Mouse (Mus musculus): ENCODE results near the gene Col5a1. TPM values are rescaled to one million over a fixed set of nuclear protein-coding genes. Genes with fewer than 3 reads are reported as not detected.

The Col5a1 gene
- polyA plus RNA-seq, 1 experiment from 2014 or later, result 0.03 TPM

- WGBS (ENCODE audit: missing documents), result 9% methylated on average over 8 of the region's 8 CpGs
- no peak overlapping the region for H3K4me3 ChIP-seq (ENCODE audit: inconsistent target)
- no peaks in the 10 kb centered on the region for H3K36me3 ChIP-seq (ENCODE audit: inconsistent target)
- no peaks in the 10 kb centered on the region for H3K79me2 ChIP-seq (ENCODE audit: inconsistent target)
- no peak overlapping the region for H3K27ac ChIP-seq
Observed at GRCm38 (mm10) chr2:27922053-27922452, 35.8 kb downstream of the Col5a1 start.

- Histone ChIP-seq H3K79me2 (ENCODE audit: inconsistent target) (no peaks in the 10 kb centered on the region), H3K27ac (no peak overlapping the region), H3K36me3 (ENCODE audit: inconsistent target) (no peaks in the 10 kb centered on the region), H3K4me3 (ENCODE audit: inconsistent target) (no peak overlapping the region)
- WGBS (ENCODE audit: missing documents), result 88% methylated on average over 4 of the region's 6 CpGs
Observed at GRCm38 (mm10) chr2:27923718-27924117, 37.5 kb downstream of the Col5a1 start.

- no peaks in the 10 kb centered on the region for H3K79me2 ChIP-seq (ENCODE audit: inconsistent target)
- no peak overlapping the region for H3K4me3 ChIP-seq (ENCODE audit: inconsistent target)
- WGBS (ENCODE audit: missing documents), result 82% methylated on average over 3 of the region's 3 CpGs
- H3K27ac ChIP-seq, result no peak overlapping the region
- H3K36me3 ChIP-seq (ENCODE audit: inconsistent target), result no peaks in the 10 kb centered on the region
Observed at GRCm38 (mm10) chr2:27924463-27924862, 38.2 kb downstream of the Col5a1 start.

- Histone ChIP-seq H3K4me3 (ENCODE audit: inconsistent target) (no peak overlapping the region), H3K79me2 (ENCODE audit: inconsistent target) (no peaks in the 10 kb centered on the region), H3K27ac (no peak overlapping the region), H3K36me3 (ENCODE audit: inconsistent target) (no peaks in the 10 kb centered on the region)
- WGBS (ENCODE audit: missing documents), result 41% methylated on average over 7 of the region's 7 CpGs
Observed at GRCm38 (mm10) chr2:27926478-27927165, 40.4 kb downstream of the Col5a1 start.

GRCm38 (mm10) chr2:27930471-27931015 is 44.3 kb downstream of the Col5a1 start:
- 88% methylated on average over 5 of the region's 5 CpGs for WGBS (ENCODE audit: missing documents)
- Histone ChIP-seq H3K36me3 (ENCODE audit: inconsistent target) (no peaks in the 10 kb centered on the region), H3K27ac (no peak overlapping the region), H3K79me2 (ENCODE audit: inconsistent target) (no peaks in the 10 kb centered on the region), H3K4me3 (ENCODE audit: inconsistent target) (no peak overlapping the region)

- WGBS (ENCODE audit: missing documents), result 94% methylated on average over 6 of the region's 6 CpGs
Observed at GRCm38 (mm10) chr2:27931130-27931529, 44.9 kb downstream of the Col5a1 start.

GRCm38 (mm10) chr2:27931971-27932370 is 45.7 kb downstream of the Col5a1 start:
- WGBS (ENCODE audit: missing documents), result 72% methylated on average over 3 of the region's 3 CpGs
- Histone ChIP-seq H3K4me3 (ENCODE audit: inconsistent target) (no peak overlapping the region), H3K27ac (no peak overlapping the region), H3K79me2 (ENCODE audit: inconsistent target) (no peaks in the 10 kb centered on the region), H3K36me3 (ENCODE audit: inconsistent target) (no peaks in the 10 kb centered on the region)

More at GRCm38 (mm10) chr2:27931130-27931529, 44.9 kb downstream of the Col5a1 start:
- Histone ChIP-seq H3K27ac (no peak overlapping the region), H3K79me2 (ENCODE audit: inconsistent target) (no peaks in the 10 kb centered on the region), H3K4me3 (ENCODE audit: inconsistent target) (no peak overlapping the region), H3K36me3 (ENCODE audit: inconsistent target) (no peaks in the 10 kb centered on the region)

- WGBS (ENCODE audit: missing documents), result 72% methylated on average over 11 of the region's 11 CpGs
- H3K4me3 ChIP-seq (ENCODE audit: inconsistent target), result no peak overlapping the region
- no peak overlapping the region for H3K27ac ChIP-seq
- no peaks in the 10 kb centered on the region for H3K79me2 ChIP-seq (ENCODE audit: inconsistent target)
- no peaks in the 10 kb centered on the region for H3K36me3 ChIP-seq (ENCODE audit: inconsistent target)
Observed at GRCm38 (mm10) chr2:27934269-27934668, 48.0 kb downstream of the Col5a1 start.

GRCm38 (mm10) chr2:27934831-27935230 is 48.6 kb downstream of the Col5a1 start:
- H3K4me3 ChIP-seq (ENCODE audit: inconsistent target), result no peak overlapping the region
- H3K27ac ChIP-seq, result no peak overlapping the region
- H3K36me3 ChIP-seq (ENCODE audit: inconsistent target), result no peaks in the 10 kb centered on the region
- WGBS (ENCODE audit: missing documents), result 92% methylated on average over 9 of the region's 9 CpGs
- H3K79me2 ChIP-seq (ENCODE audit: inconsistent target), result no peaks in the 10 kb centered on the region

- Histone ChIP-seq H3K79me2 (ENCODE audit: inconsistent target) (no peaks in the 10 kb centered on the region), H3K36me3 (ENCODE audit: inconsistent target) (no peaks in the 10 kb centered on the region), H3K27ac (no peak overlapping the region), H3K4me3 (ENCODE audit: inconsistent target) (no peak overlapping the region)
- 65% methylated on average over 2 of the region's 2 CpGs for WGBS (ENCODE audit: missing documents)
Observed at GRCm38 (mm10) chr2:27935441-27935840, 49.2 kb downstream of the Col5a1 start.

- H3K36me3 ChIP-seq (ENCODE audit: inconsistent target), result no peaks in the 10 kb centered on the region
- no peak overlapping the region for H3K4me3 ChIP-seq (ENCODE audit: inconsistent target)
- H3K27ac ChIP-seq, result no peak overlapping the region
- WGBS (ENCODE audit: missing documents), result 36% methylated on average over 9 of the region's 9 CpGs
- no peaks in the 10 kb centered on the region for H3K79me2 ChIP-seq (ENCODE audit: inconsistent target)
Observed at GRCm38 (mm10) chr2:27936607-27937191, 50.5 kb downstream of the Col5a1 start.

GRCm38 (mm10) chr2:27939433-27939832 is 53.2 kb downstream of the Col5a1 start:
- 23% methylated on average over 4 of the region's 4 CpGs for WGBS (ENCODE audit: missing documents)

GRCm38 (mm10) chr2:27940144-27940543 is 53.9 kb downstream of the Col5a1 start:
- Histone ChIP-seq H3K79me2 (ENCODE audit: inconsistent target) (no peaks in the 10 kb centered on the region), H3K36me3 (ENCODE audit: inconsistent target) (no peaks in the 10 kb centered on the region), H3K27ac (no peak overlapping the region), H3K4me3 (ENCODE audit: inconsistent target) (no peak overlapping the region)
- WGBS (ENCODE audit: missing documents), result 86% methylated on average over 10 of the region's 12 CpGs

More at GRCm38 (mm10) chr2:27939433-27939832, 53.2 kb downstream of the Col5a1 start:
- Histone ChIP-seq H3K79me2 (ENCODE audit: inconsistent target) (no peaks in the 10 kb centered on the region), H3K4me3 (ENCODE audit: inconsistent target) (no peak overlapping the region), H3K27ac (no peak overlapping the region), H3K36me3 (ENCODE audit: inconsistent target) (no peaks in the 10 kb centered on the region)

- no peak overlapping the region for H3K4me3 ChIP-seq (ENCODE audit: inconsistent target)
- H3K27ac ChIP-seq, result no peak overlapping the region
- H3K36me3 ChIP-seq (ENCODE audit: inconsistent target), result no peaks in the 10 kb centered on the region
- no peaks in the 10 kb centered on the region for H3K79me2 ChIP-seq (ENCODE audit: inconsistent target)
- WGBS (ENCODE audit: missing documents), result 95% methylated on average over 4 of the region's 4 CpGs
Observed at GRCm38 (mm10) chr2:27947252-27947651, 61.0 kb downstream of the Col5a1 start.

GRCm38 (mm10) chr2:27947917-27948316 is 61.7 kb downstream of the Col5a1 start:
- WGBS (ENCODE audit: missing documents), result 84% methylated on average over 5 of the region's 5 CpGs
- H3K27ac ChIP-seq, result no peak overlapping the region
- no peak overlapping the region for H3K4me3 ChIP-seq (ENCODE audit: inconsistent target)
- H3K36me3 ChIP-seq (ENCODE audit: inconsistent target), result no peaks in the 10 kb centered on the region
- H3K79me2 ChIP-seq (ENCODE audit: inconsistent target), result no peaks in the 10 kb centered on the region
